Mouse (Mus musculus): ENCODE measurements around the gene Lrp2. TPM values are rescaled to one million over a fixed set of nuclear protein-coding genes. Genes with fewer than 3 reads are reported as not detected.

The Lrp2 gene
- polyA plus RNA-seq (2012; rRNA removed): 0.08 and 0.12 TPM in 2 replicates

- Histone ChIP-seq H3K27me3 (ENCODE audit: control insufficient read depth, insufficient read depth, low read length) (peaks cover 19% of the 10 kb centered on the region), H3K4me1 (ENCODE audit: control insufficient read depth, insufficient read depth, insufficient read length) (peaks cover 4% of the 10 kb centered on the region; the same call in 1 of the 2 replicates), H3K27ac (ENCODE audit: insufficient read depth, low read length) (no peak within 1 kb of the TSS), H3K36me3 (ENCODE audit: control insufficient read depth, insufficient read depth, low read length) (no peaks in the 10 kb centered on the region), H3K4me3 (ENCODE audit: extremely low read depth, insufficient read depth, insufficient read length) (peak within 1 kb of the TSS; percentile 23; the same call in 1 of the 2 replicates)
- WGBS: under 1% methylated on average over 45 of the region's 45 CpGs
- TF ChIP-seq POLR2A (IDR thresholded peaks at IDR 0.05; ENCODE audit: low read depth, low read length): no peak
- TF ChIP-seq CTCF (IDR thresholded peaks at IDR 0.05; ENCODE audit: extremely low read depth, insufficient read depth, insufficient read length, insufficient replicate concordance): no peak
- no peak for DNase-seq (ENCODE audit: low read depth in 1 of 2, low spot score in 2 of 2)
Measured at GRCm38 (mm10) chr2:69585886-69586398, at the start of gene Lrp2. Lrp2 (minus strand) TSS chr2:69586065.

GRCm38 (mm10) chr2:69635064-69635701 is 49.3 kb upstream of the Lrp2 start:
- DNase-seq (ENCODE audit: low read depth in 1 of 2, low spot score in 2 of 2): peak; percentile 26 to 45
- H3K27me3 ChIP-seq (ENCODE audit: control insufficient read depth, insufficient read depth, low read length): no peaks in the 10 kb centered on the region
- TF ChIP-seq POLR2A (IDR thresholded peaks at IDR 0.05; ENCODE audit: low read depth, low read length): no peak
- peak; percentile 56; the same call in 1 of the 2 replicates for TF ChIP-seq CTCF (IDR thresholded peaks at IDR 0.05; ENCODE audit: extremely low read depth, insufficient read depth, insufficient read length, insufficient replicate concordance)
- H3K4me3 ChIP-seq (ENCODE audit: extremely low read depth, insufficient read depth, insufficient read length): no peak overlapping the region
- WGBS: under 1% methylated on average over 11 of the region's 11 CpGs
- H3K4me1 ChIP-seq (ENCODE audit: control insufficient read depth, insufficient read depth, insufficient read length): no peaks in the 10 kb centered on the region; the same call in 1 of the 2 replicates
- H3K36me3 ChIP-seq (ENCODE audit: control insufficient read depth, insufficient read depth, low read length): no peaks in the 10 kb centered on the region
- H3K27ac ChIP-seq (ENCODE audit: insufficient read depth, low read length): no peak overlapping the region

- DNase-seq (ENCODE audit: low read depth in 1 of 2, low spot score in 2 of 2): peak in 1 of 2 experiments; percentile 16
- no peak overlapping the region for H3K4me3 ChIP-seq (ENCODE audit: extremely low read depth, insufficient read depth, insufficient read length)
- 84% methylated on average over 2 of the region's 2 CpGs for WGBS
- TF ChIP-seq POLR2A (IDR thresholded peaks at IDR 0.05; ENCODE audit: low read depth, low read length) (no peak), CTCF (IDR thresholded peaks at IDR 0.05; ENCODE audit: extremely low read depth, insufficient read depth, insufficient read length, insufficient replicate concordance) (no peak)
- no peaks in the 10 kb centered on the region for H3K27me3 ChIP-seq (ENCODE audit: control insufficient read depth, insufficient read depth, low read length)
- no peaks in the 10 kb centered on the region for H3K36me3 ChIP-seq (ENCODE audit: control insufficient read depth, insufficient read depth, low read length)
- no peak overlapping the region for H3K27ac ChIP-seq (ENCODE audit: insufficient read depth, low read length)
- H3K4me1 ChIP-seq (ENCODE audit: control insufficient read depth, insufficient read depth, insufficient read length): no peaks in the 10 kb centered on the region
Measured at GRCm38 (mm10) chr2:69631449-69631848, 45.6 kb upstream of the Lrp2 start.

- no peak for TF ChIP-seq CTCF (IDR thresholded peaks at IDR 0.05; ENCODE audit: extremely low read depth, insufficient read depth, insufficient read length, insufficient replicate concordance)
- no peak for TF ChIP-seq POLR2A (IDR thresholded peaks at IDR 0.05; ENCODE audit: low read depth, low read length)
- Histone ChIP-seq H3K36me3 (ENCODE audit: control insufficient read depth, insufficient read depth, low read length) (no peaks in the 10 kb centered on the region), H3K4me3 (ENCODE audit: extremely low read depth, insufficient read depth, insufficient read length) (no peak overlapping the region), H3K27ac (ENCODE audit: insufficient read depth, low read length) (no peak overlapping the region), H3K27me3 (ENCODE audit: control insufficient read depth, insufficient read depth, low read length) (no peaks in the 10 kb centered on the region), H3K4me1 (ENCODE audit: control insufficient read depth, insufficient read depth, insufficient read length) (no peaks in the 10 kb centered on the region)
- DNase-seq (ENCODE audit: low read depth in 1 of 2, low spot score in 2 of 2): no peak
- WGBS: 89% methylated on average over 5 of the region's 5 CpGs
Measured at GRCm38 (mm10) chr2:69630792-69631191, 44.9 kb upstream of the Lrp2 start.

GRCm38 (mm10) chr2:69629914-69630313 is 44.0 kb upstream of the Lrp2 start:
- WGBS: 85% methylated on average over 6 of the region's 6 CpGs

GRCm38 (mm10) chr2:69629215-69629614 is 43.4 kb upstream of the Lrp2 start:
- H3K27me3 ChIP-seq (ENCODE audit: control insufficient read depth, insufficient read depth, low read length): no peaks in the 10 kb centered on the region
- DNase-seq (ENCODE audit: low read depth in 1 of 2, low spot score in 2 of 2): no peak

More at GRCm38 (mm10) chr2:69629914-69630313, 44.0 kb upstream of the Lrp2 start:
- no peak for DNase-seq (ENCODE audit: low read depth in 1 of 2, low spot score in 2 of 2)
- Histone ChIP-seq H3K4me1 (ENCODE audit: control insufficient read depth, insufficient read depth, insufficient read length) (no peaks in the 10 kb centered on the region), H3K27ac (ENCODE audit: insufficient read depth, low read length) (no peak overlapping the region), H3K27me3 (ENCODE audit: control insufficient read depth, insufficient read depth, low read length) (no peaks in the 10 kb centered on the region), H3K4me3 (ENCODE audit: extremely low read depth, insufficient read depth, insufficient read length) (no peak overlapping the region), H3K36me3 (ENCODE audit: control insufficient read depth, insufficient read depth, low read length) (no peaks in the 10 kb centered on the region)
- TF ChIP-seq CTCF (IDR thresholded peaks at IDR 0.05; ENCODE audit: extremely low read depth, insufficient read depth, insufficient read length, insufficient replicate concordance) (no peak), POLR2A (IDR thresholded peaks at IDR 0.05; ENCODE audit: low read depth, low read length) (no peak)

GRCm38 (mm10) chr2:69619286-69619685 is 33.4 kb upstream of the Lrp2 start:
- Histone ChIP-seq H3K36me3 (ENCODE audit: control insufficient read depth, insufficient read depth, low read length) (no peaks in the 10 kb centered on the region), H3K4me3 (ENCODE audit: extremely low read depth, insufficient read depth, insufficient read length) (no peak overlapping the region), H3K4me1 (ENCODE audit: control insufficient read depth, insufficient read depth, insufficient read length) (peaks cover 7% of the 10 kb centered on the region), H3K27me3 (ENCODE audit: control insufficient read depth, insufficient read depth, low read length) (no peaks in the 10 kb centered on the region), H3K27ac (ENCODE audit: insufficient read depth, low read length) (no peak overlapping the region)
- TF ChIP-seq CTCF (IDR thresholded peaks at IDR 0.05; ENCODE audit: extremely low read depth, insufficient read depth, insufficient read length, insufficient replicate concordance) (no peak), POLR2A (IDR thresholded peaks at IDR 0.05; ENCODE audit: low read depth, low read length) (no peak)
- no peak for DNase-seq (ENCODE audit: low read depth in 1 of 2, low spot score in 2 of 2)

More at GRCm38 (mm10) chr2:69629215-69629614, 43.4 kb upstream of the Lrp2 start:
- H3K27ac ChIP-seq (ENCODE audit: insufficient read depth, low read length): no peak overlapping the region
- 90% methylated on average over 17 of the region's 17 CpGs for WGBS
- no peaks in the 10 kb centered on the region for H3K36me3 ChIP-seq (ENCODE audit: control insufficient read depth, insufficient read depth, low read length)
- no peaks in the 10 kb centered on the region for H3K4me1 ChIP-seq (ENCODE audit: control insufficient read depth, insufficient read depth, insufficient read length)
- TF ChIP-seq POLR2A (IDR thresholded peaks at IDR 0.05; ENCODE audit: low read depth, low read length): no peak
- H3K4me3 ChIP-seq (ENCODE audit: extremely low read depth, insufficient read depth, insufficient read length): no peak overlapping the region
